ENCODE assay signal across 28 mouse cellular contexts in the genomic region with DNA sequence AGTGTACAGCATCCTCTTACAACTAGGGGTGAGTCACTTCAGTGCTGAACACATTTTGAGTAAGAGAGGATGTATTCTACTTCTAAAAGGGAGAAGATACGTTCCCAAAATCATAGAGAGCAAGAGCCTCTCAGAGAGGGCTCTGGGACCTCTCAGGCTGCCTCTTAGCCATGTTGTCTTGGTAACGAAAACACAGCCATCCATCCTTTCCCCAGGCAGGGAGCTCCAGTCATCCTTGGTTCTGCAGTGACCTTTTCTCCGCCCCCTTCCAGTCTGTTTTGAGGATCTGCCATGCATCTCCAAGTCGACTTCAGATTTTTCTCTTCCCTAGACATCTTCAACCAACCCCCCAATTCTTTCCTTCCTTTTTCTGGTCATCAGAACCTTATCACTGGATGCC.
A peak's percentile ranks its signal among the peaks of the same experiment; 100 is the strongest.
DNase-seq lines count a peak whose midpoint lies in the region; ATAC-seq lines count a peak whose summit lies in the region.
"Had no signal": no experiment of that assay in that cellular context is flagged by ENCODE, and none has a peak within 500 bp of the region (broad histone marks: within the 10 kb centered on the region; RNA-seq: fewer than 3 reads in every experiment).

No protein-coding gene starts in this region.

- no peak overlapping the region for H3K9ac ChIP-seq in midbrain, embryonic 14.5 days (replicated peaks; ENCODE audit: low read length)
- H3K9ac ChIP-seq: embryonic facial prominence, embryonic 13.5 days; forebrain, embryonic 13.5 days; hindbrain, embryonic 13.5 days; kidney, embryonic 15.5 days; limb, embryonic 15.5 days; liver, embryonic 14.5 days; lung, embryonic 14.5 days; midbrain, embryonic 13.5 days; neural tube, embryonic 13.5 days had no signal

- H3K4me2 ChIP-seq in midbrain, embryonic 14.5 days (ENCODE audit: low read length): no peak overlapping the region
- H3K4me2 ChIP-seq: embryonic facial prominence, embryonic 13.5 days; forebrain, embryonic 13.5 days; hindbrain, embryonic 13.5 days; kidney, embryonic 15.5 days; limb, embryonic 15.5 days; lung, embryonic 14.5 days; midbrain, embryonic 13.5 days; neural tube, embryonic 13.5 days had no signal

- H3K4me1 ChIP-seq in midbrain, embryonic 14.5 days (ENCODE audit: control insufficient read depth, insufficient read depth, low read length): peaks cover 5% of the 10 kb centered on the region; the same call in 1 of the 2 replicates
- H3K4me1 ChIP-seq: limb, embryonic 15.5 days; megakaryocyte, embryonic 14.5 days had no signal

- H3K36me3 ChIP-seq in midbrain, embryonic 14.5 days (ENCODE audit: control insufficient read depth, insufficient read depth, low read length): no peaks in the 10 kb centered on the region
- H3K36me3 ChIP-seq: embryonic facial prominence, embryonic 13.5 days; hindbrain, embryonic 13.5 days; kidney, embryonic 15.5 days; limb, embryonic 15.5 days; midbrain, embryonic 13.5 days had no signal

- no peaks in the 10 kb centered on the region for H3K27me3 ChIP-seq in midbrain, embryonic 14.5 days (ENCODE audit: control insufficient read depth, insufficient read depth, low read length)
- H3K27me3 ChIP-seq: embryonic facial prominence, embryonic 13.5 days; forebrain, embryonic 13.5 days; hindbrain, embryonic 13.5 days; kidney, embryonic 15.5 days; limb, embryonic 15.5 days; megakaryocyte, embryonic 14.5 days; midbrain, embryonic 13.5 days; neural tube, embryonic 13.5 days had no signal

- no peak for ATAC-seq in midbrain, embryonic 14.5 days (ENCODE audit: low FRiP score, low TSS enrichment)
- ATAC-seq: activated CD4-positive, CD25-positive, alpha-beta regulatory T cell, adult 4 months; forebrain, embryonic 13.5 days; midbrain, embryonic 13.5 days had no signal

- H3K27ac ChIP-seq in midbrain, embryonic 14.5 days (replicated peaks; ENCODE audit: low read depth, low read length): no peak overlapping the region
- H3K27ac ChIP-seq: embryonic facial prominence, embryonic 13.5 days; forebrain, embryonic 13.5 days; hindbrain, embryonic 13.5 days; kidney, embryonic 15.5 days; limb, embryonic 15.5 days; liver, embryonic 14.5 days; midbrain, embryonic 13.5 days; neural tube, embryonic 13.5 days; stomach, postnatal 0 days had no signal

- peak; percentile 20 to 27 for DNase-seq in frontal cortex, postnatal 36 days (ENCODE audit: low spot score in 2 of 2)
- no peak for DNase-seq in frontal cortex, postnatal 10 days (ENCODE audit: low spot score in 2 of 2)
- peak; percentile 16 to 20 for DNase-seq in left cerebral cortex, adult 18-20 months (ENCODE audit: low spot score in 2 of 2)
- DNase-seq in left cerebral cortex, postnatal 10 days (ENCODE audit: extremely low spot score in 1 of 2, low spot score in 2 of 2): no peak
- DNase-seq in NIH3T3 (ENCODE audit: low read depth): peak; percentile 15
- peak; percentile 41 for DNase-seq in right cerebral cortex, postnatal 25 days
- DNase-seq in midbrain, embryonic 14.5 days: no peak
- DNase-seq: adrenal gland, adult 8-10 months; cerebellum, adult 18-20 months; cerebellum, postnatal 14 days; gastrocnemius, postnatal 36 days; heart, postnatal 36 days; kidney, adult 11 months; kidney, postnatal 36 days; lung, embryonic 14.5 days; retina, postnatal 1 day had no signal

- intact Hi-C loops in left cerebral cortex, postnatal 10 days (cut with DNase I): no loop called here

- no peaks in the 10 kb centered on the region for H3K9me3 ChIP-seq in midbrain, embryonic 14.5 days (ENCODE audit: control insufficient read depth, low read length)
- H3K9me3 ChIP-seq: embryonic facial prominence, embryonic 13.5 days; forebrain, embryonic 13.5 days; hindbrain, embryonic 13.5 days; kidney, embryonic 15.5 days; limb, embryonic 15.5 days; midbrain, embryonic 13.5 days; neural tube, embryonic 13.5 days had no signal

- WGBS in midbrain, embryonic 14.5 days: 60% methylated on average over 4 of the region's 4 CpGs

- no peak overlapping the region for H3K4me3 ChIP-seq in midbrain, embryonic 14.5 days (replicated peaks; ENCODE audit: low read depth, low read length)
- H3K4me3 ChIP-seq: embryonic facial prominence, embryonic 13.5 days; erythroblast, embryonic 14.5 days; forebrain, embryonic 13.5 days; hindbrain, embryonic 13.5 days; kidney, embryonic 15.5 days; limb, embryonic 15.5 days; megakaryocyte, embryonic 14.5 days; midbrain, embryonic 13.5 days; neural tube, embryonic 13.5 days had no signal

Comparison
In these comparisons a context has a peak if more than half of its experiments do, and no peak if none do; other contexts are left out.
1. DNase-seq: peak in frontal cortex, postnatal 36 days (2 of 2), left cerebral cortex, adult 18-20 months (2 of 2), NIH3T3 (single experiment) and right cerebral cortex, postnatal 25 days (single experiment); none in frontal cortex, postnatal 10 days (0 of 2), left cerebral cortex, postnatal 10 days (0 of 2) and midbrain, embryonic 14.5 days (single experiment).